Mouse (Mus musculus) heart, postnatal 0 days (tissue): ENCODE results near the gene Slc35e3.

Source experiments
- CTCF ChIP-seq: IDR thresholded peaks from 2 replicates; pipeline ENCODE4 v1.5.1; 2016; ENCODE audit warnings: antibody characterized with exemption, control low read depth, low read depth
- EP300 ChIP-seq: IDR thresholded peaks from 2 replicates; pipeline ENCODE4 v1.6.1; 2016; ENCODE audit warnings: antibody characterized with exemption, low read depth

DNA sequence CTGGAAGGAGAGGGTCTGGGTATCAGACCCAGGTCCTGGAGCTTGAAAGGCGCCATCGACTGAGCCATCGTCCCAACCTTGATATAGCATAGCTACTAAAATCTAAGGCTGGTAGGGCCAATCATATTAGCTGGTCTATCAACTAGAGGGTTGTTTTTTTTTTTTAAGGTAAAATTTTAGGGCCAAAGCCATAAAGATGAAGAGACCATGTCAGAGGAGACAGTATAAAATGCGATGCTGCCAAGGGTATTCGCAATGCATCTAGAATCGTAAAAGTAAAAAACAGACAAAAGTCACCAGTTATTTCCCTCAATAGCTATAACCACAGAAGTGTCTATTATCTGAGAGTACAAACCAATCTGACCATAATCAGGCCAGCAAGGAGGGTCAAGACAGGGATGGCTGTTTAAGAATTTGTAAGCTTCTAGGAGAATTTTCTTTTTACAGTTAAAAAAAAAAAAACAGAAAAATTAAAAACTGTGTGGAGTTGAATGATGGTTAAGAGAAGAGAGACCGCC lies 6.2 kb upstream of the Slc35e3 start:
- TF ChIP-seq CTCF: no peak
- TF ChIP-seq EP300: no peak
